Mouse (Mus musculus) left cerebral cortex, adult 11 months (tissue): Measurements from ENCODE around the gene Pdia3.
"Not testable (repeated sequence)": the region's sequence is repeated elsewhere in the genome, so short reads cannot be mapped to it uniquely, and the experiment has no call there.

Experiments used
- DNase-seq: peaks from one replicate; pipeline ENCODE4 v3.0.0; 2022; ENCODE audit warnings: low spot score

Pdia3 gene

GRCm38 (mm10) chr2:121443068-121443349, 29.4 kb downstream of the Pdia3 start:
- DNase-seq, result no peak

- DNase-seq, result no peak
Measured at GRCm38 (mm10) chr2:121444178-121444577, 30.6 kb downstream of the Pdia3 start, which contains the start of gene Ell3. Ell3 (minus strand) TSS chr2:121444278.

DNA sequence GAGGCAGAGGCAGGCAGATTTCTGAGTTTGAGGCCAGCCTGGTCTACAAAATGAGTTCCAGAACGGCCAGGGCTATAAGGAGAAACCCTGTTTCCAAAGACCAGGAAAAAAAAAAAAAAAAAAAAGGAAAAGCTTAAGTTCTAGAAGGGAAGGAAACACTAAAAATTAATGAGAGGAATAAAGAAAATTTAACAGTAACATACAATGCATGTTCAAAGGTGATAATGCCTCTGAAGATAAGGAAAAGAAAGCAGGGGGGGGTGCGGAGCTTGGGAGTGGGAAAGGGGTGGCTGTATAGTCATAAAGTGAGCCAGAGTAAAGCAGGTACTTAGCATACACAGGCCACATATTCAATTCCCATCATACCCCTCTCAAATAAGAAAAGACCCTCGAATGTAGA, 31.5 kb downstream of the Pdia3 start:
- no peak for DNase-seq

- no peak for DNase-seq
Measured at GRCm38 (mm10) chr2:121446506-121446905, 32.9 kb downstream of the Pdia3 start.

DNA sequence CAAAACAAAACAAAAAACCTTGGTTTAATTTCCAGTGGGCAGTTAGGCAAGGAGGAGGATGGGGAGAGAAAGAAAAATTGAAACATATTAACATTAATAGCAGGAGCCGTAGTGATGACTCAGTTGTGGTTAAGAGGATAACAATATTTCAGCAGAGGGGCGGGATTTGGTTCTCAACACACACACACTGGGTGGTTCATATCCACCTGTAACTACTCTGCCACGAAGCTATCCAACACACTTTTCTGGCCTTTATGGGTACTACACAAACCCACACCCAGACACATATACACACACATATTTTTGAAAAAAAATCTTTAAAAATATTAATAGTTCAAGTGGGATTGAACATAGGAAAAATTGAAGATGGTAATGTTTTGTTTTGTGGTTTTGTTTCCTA, 33.4 kb downstream of the Pdia3 start:
- no peak for DNase-seq

- DNase-seq, result no peak
Measured at GRCm38 (mm10) chr2:121448136-121448535, 34.6 kb downstream of the Pdia3 start.

DNA sequence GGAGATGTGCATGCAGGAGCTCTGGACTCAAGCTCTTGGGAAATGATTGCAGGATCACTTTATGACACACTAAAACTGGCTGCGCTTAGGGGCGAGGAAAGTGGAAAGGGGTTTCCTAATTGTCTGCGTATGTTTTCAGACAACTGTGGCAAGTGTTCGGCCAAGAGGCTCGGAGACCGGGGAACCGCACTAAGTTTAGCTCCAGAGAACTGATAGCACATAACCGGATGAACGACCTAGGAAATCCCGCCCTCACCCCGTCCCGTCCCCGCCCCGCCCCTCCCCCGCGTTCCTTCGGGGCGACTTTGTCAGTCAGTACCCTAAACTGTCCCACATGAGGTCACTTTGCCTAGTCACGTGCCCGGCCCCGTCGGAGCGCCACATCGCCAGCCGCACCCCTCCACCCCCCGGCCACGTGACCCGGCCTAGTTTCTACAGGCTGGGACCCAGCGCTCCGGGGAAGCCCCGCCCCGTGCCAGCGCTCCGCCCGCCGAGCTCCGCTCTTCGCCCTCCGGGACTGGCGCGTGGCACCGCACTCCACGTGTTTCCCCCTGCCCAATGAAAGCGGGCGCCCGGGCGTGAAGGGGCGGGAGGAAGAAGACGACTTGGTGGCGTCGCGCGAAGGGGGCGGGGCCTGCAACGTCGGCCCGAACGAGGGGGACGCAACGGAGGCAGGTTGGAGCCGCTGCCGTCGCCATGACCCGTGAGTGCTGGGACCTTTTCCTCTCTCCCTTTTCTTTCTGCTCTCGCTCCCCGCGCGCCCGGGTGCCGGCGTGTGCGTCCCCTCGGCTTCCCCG, 35.4 kb downstream of the Pdia3 start, which contains the start of gene Serf2:
Serf2 (plus strand) TSS at position 457 of the 797 bp plus-strand sequence.
- DNase-seq, result peak; percentile 99

GRCm38 (mm10) chr2:121449545-121450011, 36.0 kb downstream of the Pdia3 start:
- no peak for DNase-seq

- DNase-seq, result no peak
Measured at GRCm38 (mm10) chr2:121450093-121450492, 36.5 kb downstream of the Pdia3 start.

DNA sequence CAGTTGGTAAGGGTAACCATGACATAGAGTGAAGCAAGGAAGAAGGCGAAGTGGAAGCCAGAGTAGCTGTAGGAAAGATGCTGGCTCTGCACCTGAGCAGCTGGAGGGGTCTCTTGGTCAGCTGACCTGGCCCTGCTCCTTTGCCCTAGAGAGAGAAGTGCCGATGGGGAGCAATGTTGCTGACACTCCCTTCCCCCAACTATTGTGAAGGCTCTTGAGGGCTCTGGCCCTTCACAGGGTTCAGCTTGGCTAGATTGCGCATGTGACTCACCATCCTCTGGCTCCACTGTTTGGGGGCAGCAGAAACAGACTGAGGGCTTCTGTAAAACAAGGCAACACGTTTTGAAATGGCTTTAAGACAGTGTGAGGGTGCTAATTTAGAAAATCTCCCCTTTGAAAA, 38.8 kb downstream of the Pdia3 start:
- no peak for DNase-seq

DNA sequence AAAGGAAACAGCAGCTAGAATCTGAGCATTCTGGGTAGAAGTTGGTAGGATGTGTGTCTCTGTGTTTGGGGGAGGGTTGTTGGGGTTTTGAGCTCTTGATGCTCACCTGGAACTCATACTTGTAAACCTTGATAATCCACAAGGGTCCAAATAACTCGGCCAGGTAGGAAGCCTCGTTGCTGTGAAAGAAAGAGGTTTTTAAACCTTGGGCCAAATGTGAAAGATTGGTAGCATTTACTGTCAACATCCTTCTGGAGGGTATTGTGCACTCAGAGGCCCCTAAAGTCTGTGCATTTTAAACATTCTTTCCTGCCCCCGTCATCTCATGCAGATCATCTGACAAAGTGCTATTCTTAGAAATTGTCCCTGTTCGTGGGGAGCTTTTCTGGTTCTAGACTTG, 39.4 kb downstream of the Pdia3 start, which contains the start of gene Hypk:
Hypk (plus strand) TSS at position 301 of the 400 bp plus-strand sequence.
- DNase-seq, result no peak

DNA sequence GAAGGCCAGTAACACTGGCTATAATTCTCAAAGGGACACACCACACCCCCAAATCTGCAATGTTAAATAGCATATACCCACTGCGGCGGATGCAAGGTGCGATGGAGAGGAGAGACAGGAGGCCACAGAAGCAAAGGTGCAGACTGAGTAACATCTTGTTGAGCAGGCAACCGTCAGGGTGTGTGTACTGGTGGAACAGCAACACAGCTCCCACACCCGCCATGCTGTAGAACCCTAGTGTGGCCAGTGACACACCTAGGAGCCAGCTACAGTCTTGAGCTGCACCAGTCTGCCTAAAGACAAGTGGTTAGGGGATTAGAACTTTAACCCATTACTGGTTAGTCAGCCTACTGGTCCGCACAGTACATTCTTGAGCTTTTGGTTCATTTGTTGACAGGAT, 40.3 kb downstream of the Pdia3 start:
- no peak for DNase-seq

DNA sequence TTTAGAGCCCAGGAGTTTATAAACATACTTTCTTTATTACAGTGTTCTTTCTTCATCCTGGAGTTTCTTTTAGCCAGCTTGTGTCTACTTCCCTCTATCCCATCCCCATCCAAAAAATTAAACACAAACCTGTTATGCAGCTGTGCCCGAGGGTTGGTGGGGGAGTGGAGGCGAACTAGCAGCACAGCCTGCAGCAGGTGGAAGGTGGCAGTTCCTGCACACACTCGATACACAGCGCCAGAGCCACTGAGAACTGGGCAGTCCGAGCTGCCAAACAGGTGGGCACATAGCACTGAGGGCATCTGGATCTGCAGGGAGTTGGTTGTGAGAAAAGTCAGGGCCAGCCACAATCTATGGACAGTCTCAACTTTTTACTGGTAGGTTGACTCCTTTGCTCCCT, 42.0 kb downstream of the Pdia3 start:
- DNase-seq, result no peak

- peak; percentile 62 for DNase-seq
Measured at GRCm38 (mm10) chr2:121456692-121457642, 43.4 kb downstream of the Pdia3 start, which contains the start of gene Serinc4. Serinc4 (minus strand) TSS chr2:121456781.

- no peak for DNase-seq
Measured at GRCm38 (mm10) chr2:121460071-121460470, 46.5 kb downstream of the Pdia3 start.

GRCm38 (mm10) chr2:121468982-121469381, 55.4 kb downstream of the Pdia3 start:
- not testable (repeated sequence) for DNase-seq

DNA sequence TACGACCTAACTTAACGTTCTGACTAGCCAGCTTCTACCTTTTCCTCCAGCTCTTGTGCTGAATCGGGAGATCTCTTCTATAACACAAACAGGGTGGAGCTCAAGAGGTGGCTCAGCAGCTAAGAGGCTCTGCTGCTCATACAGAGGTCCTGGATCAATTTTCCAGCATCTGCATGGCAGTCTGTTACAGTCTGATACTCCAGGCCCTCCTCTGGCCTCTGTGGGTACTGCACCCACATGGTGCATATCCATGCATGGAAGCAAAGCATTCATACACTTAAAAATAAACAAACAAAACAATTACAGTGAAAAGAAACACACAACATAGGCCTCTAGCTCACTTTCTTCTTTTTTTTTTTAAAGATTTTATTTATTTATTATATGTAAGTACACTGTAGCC, 59.2 kb downstream of the Pdia3 start:
- not testable (repeated sequence) for DNase-seq

DNA sequence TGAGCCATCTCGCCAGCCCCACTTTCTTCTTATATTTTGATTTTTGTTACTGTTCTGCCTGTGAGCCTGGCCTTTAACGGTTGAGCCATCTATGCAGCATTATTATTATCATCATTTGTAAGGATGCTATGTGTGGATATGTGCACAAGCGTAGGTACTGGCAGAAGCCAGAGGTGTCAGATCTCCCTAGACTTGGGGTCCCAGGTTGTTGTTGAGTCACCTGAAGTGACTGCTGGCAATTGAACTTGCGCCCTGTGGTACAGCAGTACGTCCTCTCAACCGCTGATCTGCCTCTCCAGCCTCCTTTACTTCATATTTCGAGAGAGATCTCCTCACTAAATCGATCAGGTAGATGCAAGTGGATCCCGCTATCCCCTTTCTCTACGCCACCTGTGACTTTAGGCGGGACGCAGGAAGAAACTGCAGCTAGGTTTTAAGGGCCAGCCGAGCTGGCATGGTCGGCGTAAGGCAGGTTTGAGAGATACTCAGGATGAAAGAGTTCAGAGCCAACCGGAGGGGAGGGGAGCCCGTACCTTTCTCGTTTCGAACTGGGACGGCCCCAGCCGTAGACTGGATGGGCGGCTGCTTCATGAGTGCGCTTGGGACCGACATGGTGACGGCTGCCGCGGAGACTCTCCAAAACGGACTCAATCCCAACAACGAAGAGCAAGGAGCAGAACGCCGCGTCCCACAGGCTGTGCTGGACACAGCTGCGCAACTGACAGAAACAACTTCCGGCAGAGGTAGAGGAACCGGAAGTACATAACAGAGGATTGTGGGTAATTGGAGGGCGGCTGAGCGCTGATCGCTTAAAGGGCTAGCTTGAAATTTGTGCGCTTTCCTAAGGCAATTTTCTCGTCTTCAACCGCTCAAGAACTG, 60.0 kb downstream of the Pdia3 start, which contains the start of gene Mfap1b:
Mfap1b (minus strand) TSS at position 767 of the 879 bp plus-strand sequence.
- DNase-seq, result peak; percentile 81

- no peak for DNase-seq
Measured at GRCm38 (mm10) chr2:121474180-121474535, 60.6 kb downstream of the Pdia3 start.

DNA sequence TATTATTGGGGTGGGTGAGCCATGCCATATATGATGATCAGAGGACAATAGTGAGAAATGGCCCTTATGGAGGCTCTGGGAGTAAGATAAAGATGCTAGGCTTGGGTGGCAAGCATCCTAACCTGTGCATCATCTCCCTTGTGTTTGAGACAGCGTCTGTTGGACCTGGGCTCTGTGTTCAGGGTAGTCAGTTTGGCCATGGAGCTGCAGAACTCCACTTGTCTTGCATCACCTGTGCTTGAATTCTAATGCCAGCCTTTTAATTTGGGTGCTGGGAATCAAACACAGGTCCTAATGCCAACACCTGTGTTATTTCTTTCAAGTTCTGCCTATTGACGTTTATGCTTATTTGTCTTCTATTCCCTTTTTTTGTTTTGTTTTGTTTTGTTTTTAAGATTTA, 61.7 kb downstream of the Pdia3 start:
- DNase-seq, result not testable (repeated sequence)

GRCm38 (mm10) chr2:121477491-121478266, 64.1 kb downstream of the Pdia3 start:
- no peak for DNase-seq
